Mouse (Mus musculus): ENCODE results near the gene Serinc1.

GRCm38 (mm10) chr10:57484741-57485140 lies 47.6 kb downstream of the Serinc1 start:
- TF ChIP-seq CTCF (IDR thresholded peaks at IDR 0.05; ENCODE audit: insufficient read depth, low read depth, low read length) (no peak), POLR2A (IDR thresholded peaks at IDR 0.05; ENCODE audit: insufficient read depth, low read depth, low read length) (no peak)
